9 mouse cellular contexts compared by ENCODE assay signal in genomic region chr2:7395473-7395872, GRCm38 (mm10).
DNase-seq lines count a peak whose midpoint lies in the region; ATAC-seq lines count a peak whose summit lies in the region.
"Had no signal": no experiment of that assay in that cellular context is flagged by ENCODE, and none has a peak within 500 bp of the region (broad histone marks: within the 10 kb centered on the region; RNA-seq: fewer than 3 reads in every experiment).

No protein-coding gene starts in this region.

- intact Hi-C loops in left cerebral cortex, postnatal 4 days (cut with DNase I): loop anchor here (5.0 kb wide), 1 partner anchor 513 kb away; no protein-coding TSS in a partner anchor

- WGBS in hindbrain, embryonic 11.5 days: 36% methylated on average over 7 of the region's 7 CpGs
- WGBS in neural tube, embryonic 13.5 days: 29% methylated on average over 7 of the region's 7 CpGs

- H3K27ac ChIP-seq in hindbrain, embryonic 11.5 days (ENCODE audit: low read depth, low read length): no peak overlapping the region
- no peak overlapping the region for H3K27ac ChIP-seq in neural tube, embryonic 13.5 days (replicated peaks)
- H3K27ac ChIP-seq: stomach, embryonic 15.5 days had no signal

- no peak overlapping the region for H3K9ac ChIP-seq in hindbrain, embryonic 11.5 days (ENCODE audit: low read depth, low read length)
- H3K9ac ChIP-seq in neural tube, embryonic 13.5 days: peak overlapping the region; percentile 57
- H3K9ac ChIP-seq: stomach, embryonic 15.5 days had no signal

- H3K27me3 ChIP-seq in hindbrain, embryonic 11.5 days (ENCODE audit: control insufficient read depth, insufficient read depth, low read length): no peaks in the 10 kb centered on the region
- no peaks in the 10 kb centered on the region for H3K27me3 ChIP-seq in neural tube, embryonic 13.5 days
- H3K27me3 ChIP-seq: stomach, embryonic 15.5 days had no signal

- peak; percentile 21 for DNase-seq in embryo, embryonic 10 days (ENCODE audit: low spot score)
- no peak for DNase-seq in embryo, embryonic 9.5 days (ENCODE audit: extremely low spot score)
- peak; percentile 13 for DNase-seq in left cerebral cortex, postnatal 4 days
- DNase-seq in left cerebral cortex, adult 11 months (ENCODE audit: low spot score): no peak
- DNase-seq in hindbrain, embryonic 11.5 days (ENCODE audit: low spot score): peak; percentile 42
- DNase-seq in right cerebral cortex, postnatal 14 days: no peak
- no peak for DNase-seq in adipocyte (ENCODE audit: low spot score)

- ATAC-seq in hindbrain, embryonic 11.5 days (ENCODE audit: low FRiP score): 0 out of 2 replicates have a peak, but pooled peaks have one; percentile 47
- no peak for ATAC-seq in neural tube, embryonic 13.5 days (ENCODE audit: low read depth)

- H3K4me2 ChIP-seq in hindbrain, embryonic 11.5 days (replicated peaks; ENCODE audit: low read depth, low read length): peak overlapping the region; percentile 11; the same call in 1 of the 2 replicates
- peak overlapping the region; percentile 52 for H3K4me2 ChIP-seq in neural tube, embryonic 13.5 days

- no peaks in the 10 kb centered on the region for H3K4me1 ChIP-seq in hindbrain, embryonic 11.5 days (replicated peaks; ENCODE audit: control insufficient read depth, insufficient read depth, low read length)
- H3K4me1 ChIP-seq in neural tube, embryonic 13.5 days (replicated peaks): 0 out of 2 replicates have a peak, but pooled peaks cover 2% of the 10 kb centered on the region
- H3K4me1 ChIP-seq: stomach, embryonic 15.5 days had no signal

- no peaks in the 10 kb centered on the region for H3K9me3 ChIP-seq in hindbrain, embryonic 11.5 days (ENCODE audit: control insufficient read depth, low read length)
- H3K9me3 ChIP-seq in neural tube, embryonic 13.5 days: no peaks in the 10 kb centered on the region
- H3K9me3 ChIP-seq: stomach, embryonic 15.5 days had no signal

- no peak overlapping the region for H3K4me3 ChIP-seq in hindbrain, embryonic 11.5 days (ENCODE audit: low read depth, low read length)
- peak overlapping the region; percentile 24 for H3K4me3 ChIP-seq in neural tube, embryonic 13.5 days
- H3K4me3 ChIP-seq: stomach, embryonic 15.5 days had no signal

- H3K36me3 ChIP-seq in hindbrain, embryonic 11.5 days (ENCODE audit: control insufficient read depth, insufficient read depth, low read length): no peaks in the 10 kb centered on the region
- no peaks in the 10 kb centered on the region for H3K36me3 ChIP-seq in neural tube, embryonic 13.5 days
- H3K36me3 ChIP-seq: stomach, embryonic 15.5 days had no signal

Comparison
In these comparisons a context has a peak if more than half of its experiments do, and no peak if none do; other contexts are left out.
1. DNase-seq: peak in embryo, embryonic 10 days (single experiment), left cerebral cortex, postnatal 4 days (single experiment) and hindbrain, embryonic 11.5 days (single experiment); none in embryo, embryonic 9.5 days (single experiment), left cerebral cortex, adult 11 months (single experiment), right cerebral cortex, postnatal 14 days (single experiment) and adipocyte (single experiment).